Mouse (Mus musculus) cortical plate, adult 2 months (tissue): ENCODE results near the gene Trim28. TPM values are rescaled to one million over a fixed set of nuclear protein-coding genes. Genes with fewer than 3 reads are reported as not detected.

ENCODE experiments used
- H3K27ac ChIP-seq: fragments of 200-500 bp; 2 replicates; pipeline ENCODE4 v1.5.1; 2012; ENCODE audit warnings: low read length, control low read depth, inconsistent platforms; ENCODE audit not compliant: insufficient read depth
- H3K4me1 ChIP-seq: fragments of 200-500 bp; 2 replicates; pipeline ENCODE4 v1.6.1; 2011; ENCODE audit warnings: low read length; ENCODE audit not compliant: control insufficient read depth, insufficient read depth
- H3K4me3 ChIP-seq: fragments of 200-500 bp; 2 replicates; pipeline ENCODE4 v1.5.1; 2011; ENCODE audit warnings: mild to moderate bottlenecking, low read length, control low read depth; ENCODE audit not compliant: insufficient read depth
- CTCF ChIP-seq: fragments of 200-500 bp; IDR thresholded peaks from 2 replicates; pipeline ENCODE4 v1.5.1; 2011; ENCODE audit warnings: mild to moderate bottlenecking, control low read depth, low read length; ENCODE audit not compliant: insufficient read depth; ENCODE audit errors: extremely low read depth
- POLR2A ChIP-seq: fragments of 200-500 bp; IDR thresholded peaks from 2 replicates; pipeline ENCODE4 v1.6.1; 2011; ENCODE audit warnings: mild to moderate bottlenecking, low read length, control low read depth; ENCODE audit not compliant: insufficient read depth; ENCODE audit errors: extremely low read depth
- polyA plus RNA-seq: library from polyadenylated mRNA; depleted of rRNA; stranded (reverse); fragments of >200 nt; gene quantifications from 2 replicates; pipeline ENCODE4 v1.2.3, GENCODE M21; 2012; rRNA removed

Gene Trim28
- polyA plus RNA-seq: 225 and 226 TPM in 2 replicates

DNA sequence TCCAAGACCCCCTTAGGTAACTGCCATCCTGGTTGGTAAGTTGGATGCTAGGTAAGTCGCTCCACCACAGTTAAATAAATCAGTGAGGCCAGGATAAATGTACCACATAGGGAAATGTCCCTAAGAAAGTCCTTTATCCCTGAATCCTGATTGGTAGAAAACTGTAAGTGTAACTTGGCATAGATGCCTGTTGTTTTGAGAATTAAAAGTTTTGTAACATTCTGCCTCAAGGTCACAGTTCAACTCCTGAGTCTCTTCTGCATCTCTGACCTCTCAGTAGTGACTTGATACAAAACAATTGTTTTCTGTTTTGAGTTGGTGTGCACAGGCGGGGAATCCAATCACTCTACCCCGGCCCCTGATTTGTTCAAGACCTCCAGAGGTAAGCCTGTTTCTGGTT lies at the start of gene Trim28:
Trim28 (plus strand) TSS at position 264 of the 400 bp plus-strand sequence.
- H3K4me3 ChIP-seq: no peak within 1 kb of the TSS
- no peak within 1 kb of the TSS for H3K27ac ChIP-seq
- TF ChIP-seq POLR2A (no peak), CTCF (no peak)
- no peaks in the 10 kb centered on the region for H3K4me1 ChIP-seq

DNA sequence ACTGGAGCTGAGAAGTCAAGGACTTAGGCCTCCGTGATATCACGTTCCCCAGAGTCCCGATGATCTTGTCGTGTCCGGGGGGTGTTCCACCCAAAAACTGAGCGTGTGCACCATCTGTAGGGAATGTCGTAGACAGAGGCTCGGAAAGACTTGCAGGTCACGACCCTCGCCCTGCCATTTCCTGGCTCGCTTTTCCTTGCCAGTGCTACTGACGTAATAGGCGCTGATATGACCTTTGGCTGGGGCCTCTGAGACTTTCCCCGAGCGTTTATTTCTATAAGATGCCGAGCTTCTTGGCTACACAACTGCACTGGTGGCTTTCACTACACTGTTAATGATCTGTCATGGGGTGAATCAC lies 49.1 kb upstream of the Trim28 start:
- peak overlapping the region; percentile 57 for H3K4me3 ChIP-seq
- H3K4me1 ChIP-seq: no peaks in the 10 kb centered on the region
- no peak overlapping the region for H3K27ac ChIP-seq
- TF ChIP-seq CTCF (no peak), POLR2A (no peak)

DNA sequence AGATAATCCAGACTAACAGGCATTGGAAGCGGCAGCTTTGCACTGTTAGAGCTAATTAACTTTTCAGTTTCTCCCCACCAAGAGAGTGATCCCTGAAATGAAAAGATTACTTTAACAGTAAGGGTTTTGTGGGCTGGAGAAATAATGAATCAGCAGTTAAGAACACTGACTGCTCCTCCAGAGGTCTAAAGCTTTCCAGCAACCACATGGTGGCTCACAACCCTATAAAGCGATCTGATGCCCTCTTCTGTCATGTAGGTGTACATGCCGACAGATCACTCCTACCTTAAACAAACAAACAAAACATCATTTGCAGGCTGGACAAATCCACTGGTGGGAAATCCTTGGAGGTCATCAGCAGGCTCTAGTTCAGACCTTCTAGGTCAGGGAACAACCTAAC lies 44.0 kb upstream of the Trim28 start:
- H3K4me3 ChIP-seq: no peak overlapping the region
- TF ChIP-seq POLR2A: no peak
- no peak for TF ChIP-seq CTCF
- no peaks in the 10 kb centered on the region for H3K4me1 ChIP-seq
- H3K27ac ChIP-seq: no peak overlapping the region

DNA sequence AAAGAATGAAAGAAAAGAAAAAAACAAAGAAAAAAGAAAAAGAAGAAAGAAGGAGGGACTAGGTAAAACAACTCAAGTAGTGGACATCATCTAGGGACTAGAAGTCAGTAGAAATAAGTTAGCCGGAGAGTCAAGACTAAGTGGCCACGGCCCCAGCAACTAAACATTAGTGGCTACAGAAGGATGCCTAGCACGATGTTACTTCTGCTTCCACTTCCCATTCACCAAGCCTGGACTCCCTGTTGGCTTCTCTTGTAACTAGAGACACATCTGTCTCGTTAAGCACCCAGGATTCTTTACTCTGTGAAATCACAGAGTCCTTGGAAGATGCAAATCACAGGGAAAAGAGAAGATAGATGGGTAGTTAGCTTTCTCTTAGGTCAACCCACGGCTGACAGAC lies 41.4 kb upstream of the Trim28 start:
- Histone ChIP-seq H3K4me3 (no peak overlapping the region), H3K27ac (no peak overlapping the region), H3K4me1 (no peaks in the 10 kb centered on the region)
- TF ChIP-seq POLR2A (no peak), CTCF (no peak)

DNA sequence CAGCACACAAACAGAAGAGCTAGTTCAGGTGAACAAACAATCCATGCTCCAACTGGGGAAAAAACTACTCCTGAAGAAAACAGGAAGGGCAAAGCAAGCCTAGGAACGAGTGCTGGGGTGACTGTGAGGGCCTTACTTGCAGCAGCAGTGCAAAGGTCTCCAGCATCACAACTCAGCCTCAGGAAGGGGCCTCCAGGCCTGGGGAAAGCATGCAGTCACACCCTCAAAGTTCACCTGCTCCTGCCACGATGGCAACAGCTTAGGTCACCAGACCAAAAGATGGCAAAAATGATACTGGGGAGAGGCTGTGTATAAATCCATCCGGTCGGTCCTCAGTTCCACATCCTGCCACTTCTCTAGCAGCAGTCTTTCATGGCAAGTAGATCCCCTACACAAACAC lies 40.0 kb upstream of the Trim28 start:
- no peak for TF ChIP-seq CTCF
- TF ChIP-seq POLR2A: no peak
- H3K27ac ChIP-seq: no peak overlapping the region
- no peaks in the 10 kb centered on the region for H3K4me1 ChIP-seq
- no peak overlapping the region for H3K4me3 ChIP-seq

DNA sequence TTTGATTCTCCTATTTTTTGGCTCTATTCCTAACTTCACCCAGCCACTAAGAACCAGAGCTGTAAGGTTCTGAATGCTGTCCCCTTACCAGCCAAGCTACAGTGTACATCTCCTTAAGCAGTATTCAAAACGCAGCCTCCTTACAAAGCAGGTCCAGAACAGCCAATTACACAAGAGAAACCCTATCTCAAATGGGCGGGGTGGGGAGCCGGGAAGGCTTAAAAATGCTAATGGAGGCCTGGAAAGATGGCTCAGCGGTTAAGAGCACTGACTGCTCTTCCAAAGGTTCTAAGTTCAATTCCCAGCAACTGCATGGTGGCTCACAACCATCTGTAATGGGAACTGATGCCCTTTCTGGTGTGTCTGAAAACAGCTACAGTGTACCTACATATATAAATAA lies 39.2 kb upstream of the Trim28 start:
- no peak overlapping the region for H3K27ac ChIP-seq
- H3K4me3 ChIP-seq: no peak overlapping the region
- no peaks in the 10 kb centered on the region for H3K4me1 ChIP-seq
- no peak for TF ChIP-seq CTCF
- TF ChIP-seq POLR2A: no peak

DNA sequence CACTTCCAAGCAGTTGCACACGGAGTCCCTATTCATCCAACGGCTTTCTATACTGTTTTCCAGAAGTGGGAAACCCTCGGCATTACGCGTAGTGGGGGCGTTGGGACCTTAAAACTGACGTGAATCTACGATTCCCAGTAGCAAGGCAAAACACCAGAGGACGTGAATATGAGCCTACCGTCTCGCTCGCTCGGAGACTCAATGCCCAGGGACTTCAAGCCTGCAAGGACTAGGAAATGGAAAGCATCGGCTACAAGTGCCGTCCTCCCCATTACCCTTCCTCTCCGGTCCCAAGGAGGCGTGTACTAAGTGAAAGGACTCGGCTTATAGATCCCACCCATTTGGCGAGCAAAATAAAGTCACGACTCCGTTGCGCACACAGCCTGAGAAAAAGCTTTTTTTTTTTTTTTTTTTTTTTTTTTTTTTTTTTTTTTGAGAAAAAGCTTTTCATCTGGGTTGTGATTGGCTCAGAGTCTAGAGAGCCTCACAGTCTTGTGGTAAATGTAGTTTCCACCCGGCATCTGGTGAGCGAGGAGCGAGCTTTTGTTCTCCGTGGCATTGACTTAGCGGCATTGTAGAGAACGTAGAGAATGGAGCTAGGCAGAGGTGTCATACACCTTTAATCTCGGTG lies 37.3 kb upstream of the Trim28 start:
- H3K27ac ChIP-seq: 0 out of 2 replicates have a peak overlapping the region, but pooled peaks have one; percentile 1
- peak overlapping the region; percentile 58 for H3K4me3 ChIP-seq
- H3K4me1 ChIP-seq: 0 out of 2 replicates have a peak, but pooled peaks cover 2% of the 10 kb centered on the region
- TF ChIP-seq POLR2A: peak; percentile 30; the same call in 1 of the 2 replicates
- TF ChIP-seq CTCF: no peak

DNA sequence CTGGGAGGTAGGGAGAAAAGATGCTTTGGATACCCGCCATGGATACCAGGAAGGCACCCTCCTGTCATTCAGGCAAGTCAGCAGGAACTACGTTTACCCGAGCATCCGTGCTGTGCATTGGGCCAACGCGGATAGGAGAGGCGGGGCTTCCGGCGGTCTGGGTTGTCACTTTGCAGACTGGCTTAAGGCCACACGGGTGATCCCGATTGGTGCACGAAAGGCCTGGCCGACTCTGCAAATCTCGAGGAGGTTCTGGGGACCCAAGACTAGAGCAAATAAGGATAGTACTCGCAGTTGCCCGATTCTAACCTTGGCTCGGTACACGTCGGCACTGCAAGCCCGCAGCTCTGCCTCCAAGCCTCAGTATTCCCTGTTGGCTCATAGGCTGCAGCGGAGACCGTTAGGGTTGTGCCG lies 33.2 kb upstream of the Trim28 start, which contains the start of gene Zfp324:
Zfp324 (plus strand) TSS at position 161 of the 414 bp plus-strand sequence.
- peak within 1 kb of the TSS; percentile 82 for H3K4me3 ChIP-seq
- TF ChIP-seq CTCF (no peak), POLR2A (peak; percentile 83)
- H3K27ac ChIP-seq: peak within 1 kb of the TSS; percentile 90
- peaks cover 3% of the 10 kb centered on the region; the same call in 1 of the 2 replicates for H3K4me1 ChIP-seq

DNA sequence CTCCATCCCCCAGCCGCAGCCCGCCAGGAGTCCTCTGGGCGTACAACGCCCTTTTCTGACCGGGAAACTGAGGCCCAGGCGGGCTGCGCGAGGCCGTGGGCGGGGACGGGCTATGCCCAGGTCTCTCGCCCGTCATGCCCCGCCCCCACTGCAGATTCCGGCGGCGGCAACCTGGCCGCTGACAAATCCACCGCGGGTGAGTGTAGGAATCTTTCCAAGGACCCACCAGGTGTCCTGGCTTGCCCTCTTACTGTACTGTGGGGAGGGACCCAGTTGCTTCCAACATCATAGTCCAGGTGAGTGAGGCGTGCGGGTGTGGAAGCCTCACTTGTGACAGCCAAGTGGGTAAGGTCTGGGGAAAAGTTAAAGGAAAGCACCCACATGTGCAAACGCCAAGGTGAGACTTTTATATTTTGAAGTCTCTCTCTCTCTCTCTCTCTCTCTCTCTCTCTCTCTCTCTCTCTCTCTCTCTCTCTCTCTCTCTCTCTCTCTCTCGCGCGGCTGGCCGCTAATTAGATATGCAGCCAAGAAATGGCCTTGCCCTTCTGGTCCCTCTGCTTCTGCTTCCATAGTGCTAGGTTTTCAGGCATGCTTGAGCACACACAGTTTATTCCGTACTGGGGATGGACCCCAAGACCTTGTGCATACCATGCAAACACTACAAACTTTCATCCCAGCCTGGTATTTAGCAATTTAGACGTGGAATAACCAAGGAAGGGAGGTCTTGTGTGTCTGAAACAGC lies 32.6 kb upstream of the Trim28 start:
- H3K4me3 ChIP-seq: peak overlapping the region; percentile 82
- TF ChIP-seq POLR2A (no peak), CTCF (no peak)

DNA sequence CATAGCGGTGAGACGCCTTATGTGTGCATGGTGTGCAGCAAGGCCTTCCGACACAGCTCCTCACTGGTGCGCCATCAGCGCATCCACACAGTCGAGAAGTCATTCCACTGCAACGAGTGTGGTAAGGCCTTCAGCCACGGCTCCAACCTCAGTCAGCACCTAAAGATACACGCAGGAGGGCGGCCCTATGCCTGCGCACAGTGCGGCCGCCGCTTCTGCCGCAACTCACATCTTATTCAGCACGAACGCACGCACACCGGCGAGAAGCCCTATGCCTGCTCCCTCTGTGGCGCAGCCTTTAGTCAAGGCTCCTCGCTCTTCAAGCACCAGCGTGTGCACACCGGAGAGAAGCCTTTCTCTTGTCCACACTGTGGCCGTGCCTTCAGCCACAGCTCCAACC lies 28.0 kb upstream of the Trim28 start:
- TF ChIP-seq CTCF (no peak), POLR2A (no peak)
- Histone ChIP-seq H3K4me1 (peaks cover 2% of the 10 kb centered on the region; the same call in 1 of the 2 replicates), H3K27ac (no peak overlapping the region), H3K4me3 (no peak overlapping the region)

More for the DNA sequence above, 32.6 kb upstream of the Trim28 start:
- H3K4me1 ChIP-seq: peaks cover 3% of the 10 kb centered on the region; the same call in 1 of the 2 replicates
- peak overlapping the region; percentile 90 for H3K27ac ChIP-seq
